Mouse (Mus musculus) midbrain, embryonic 16.5 days (tissue): ENCODE data around the gene Ice1. TPM values are rescaled to one million over a fixed set of nuclear protein-coding genes. Genes with fewer than 3 reads are reported as not detected.

Experiments
- ATAC-seq: fragments of 200-750 bp; cut with Nextera tagmentation; 2 replicates; pipeline ENCODE4 v1.8.0; 2017; ENCODE audit warnings: moderate TSS enrichment
- H3K27ac ChIP-seq: fragments of 300-500 bp; sonication (generic); 2 replicates; pipeline ENCODE4 v1.5.1; 2014; ENCODE audit warnings: mild to moderate bottlenecking, low read length, mixed read lengths
- H3K27me3 ChIP-seq: fragments of 300-500 bp; sonication (generic); 2 replicates; pipeline ENCODE4 v1.6.1; 2014; ENCODE audit warnings: low read depth, low read length, mixed read lengths; ENCODE audit not compliant: control insufficient read depth, insufficient read depth
- H3K36me3 ChIP-seq: fragments of 300-500 bp; sonication (generic); 2 replicates; pipeline ENCODE4 v1.6.1; 2014; ENCODE audit warnings: mild to moderate bottlenecking, low read length, moderate library complexity, mixed read lengths; ENCODE audit not compliant: control insufficient read depth, insufficient read depth
- H3K4me1 ChIP-seq: fragments of 300-500 bp; sonication (generic); 2 replicates; pipeline ENCODE4 v1.6.1; 2014; ENCODE audit warnings: mild to moderate bottlenecking, low read length, mixed read lengths; ENCODE audit not compliant: control insufficient read depth, insufficient read depth
- H3K4me2 ChIP-seq: fragments of 300-500 bp; sonication (generic); 2 replicates; pipeline ENCODE4 v1.6.1; 2014; ENCODE audit warnings: mild to moderate bottlenecking, low read length, mixed read lengths
- H3K4me3 ChIP-seq: fragments of 300-500 bp; sonication (generic); 2 replicates; pipeline ENCODE4 v1.5.1; 2014; ENCODE audit warnings: low read depth, mild to moderate bottlenecking, low read length, moderate library complexity, mixed read lengths
- H3K9ac ChIP-seq: fragments of 300-500 bp; sonication (generic); 2 replicates; pipeline ENCODE4 v1.6.1; 2014; ENCODE audit warnings: low read depth, low read length, mixed read lengths
- H3K9me3 ChIP-seq: fragments of 300-500 bp; sonication (generic); replicated peaks from 2 replicates; pipeline ENCODE4 v1.6.1; 2014; ENCODE audit warnings: mild to moderate bottlenecking, low read length, mixed read lengths; ENCODE audit not compliant: control insufficient read depth, poor library complexity, severe bottlenecking
- WGBS: fragments of 180-500 bp; shearing (Covaris S2); extraction: QIAGEN DNeasy Blood & Tissue Kit; methylation state at CpG from one replicate; pipeline ENCODE4 v1.1.7; 2014; 5-methylcytosine and 5-hydroxymethylcytosine counted together
- polyA plus RNA-seq: library from polyadenylated mRNA; unstranded; fragments of >200 nt; fragmentation: Nextera tagmentation; extraction: Ambion mirVana; gene quantifications from 2 replicates; pipeline ENCODE4 v1.2.1, GENCODE M21; 2015

The Ice1 gene
- polyA plus RNA-seq, 1 experiment from 2014 or later = 38.2 TPM

- H3K9me3 ChIP-seq = no peaks in the 10 kb centered on the region
- no peaks in the 10 kb centered on the region for H3K36me3 ChIP-seq
- no peak for ATAC-seq
- H3K27ac ChIP-seq = no peak overlapping the region
- no peaks in the 10 kb centered on the region for H3K27me3 ChIP-seq
- H3K9ac ChIP-seq = no peak overlapping the region
- H3K4me1 ChIP-seq = no peaks in the 10 kb centered on the region
- H3K4me3 ChIP-seq = no peak overlapping the region
- no peak overlapping the region for H3K4me2 ChIP-seq
- 90% methylated on average over 2 of the region's 2 CpGs for WGBS
Observed at GRCm38 (mm10) chr13:70567889-70568288, 69.5 kb downstream of the Ice1 start.

GRCm38 (mm10) chr13:70553456-70553855, 84.0 kb downstream of the Ice1 start:
- Histone ChIP-seq H3K4me2 (no peak overlapping the region), H3K4me1 (0 out of 2 replicates have a peak, but pooled peaks cover 4% of the 10 kb centered on the region), H3K36me3 (no peaks in the 10 kb centered on the region), H3K4me3 (no peak overlapping the region), H3K9me3 (no peaks in the 10 kb centered on the region), H3K27me3 (no peaks in the 10 kb centered on the region), H3K27ac (no peak overlapping the region), H3K9ac (no peak overlapping the region)
- WGBS = 69% methylated on average over 5 of the region's 5 CpGs
- no peak for ATAC-seq

DNA sequence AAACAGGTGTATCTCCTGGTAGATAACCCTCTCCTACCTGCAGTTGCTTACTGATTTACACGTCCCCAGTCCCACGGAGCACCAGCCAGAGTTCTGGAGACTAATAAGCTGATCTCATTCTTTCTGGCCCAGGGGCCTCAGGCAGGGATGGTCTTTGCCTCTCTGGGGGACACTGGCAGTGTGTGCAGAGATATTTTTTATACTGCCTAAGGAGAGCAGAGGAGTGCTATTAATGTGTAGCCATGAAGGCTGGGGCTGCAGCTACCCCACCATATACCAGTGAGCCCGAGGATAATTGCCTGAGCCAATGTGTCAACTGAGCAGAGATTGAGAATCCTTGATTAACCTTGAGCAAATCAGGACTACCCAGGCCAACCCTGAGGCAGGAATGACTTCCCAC, 90.0 kb downstream of the Ice1 start:
- Histone ChIP-seq H3K27me3 (no peaks in the 10 kb centered on the region), H3K4me1 (no peaks in the 10 kb centered on the region; the same call in 1 of the 2 replicates), H3K9ac (no peak overlapping the region), H3K36me3 (no peaks in the 10 kb centered on the region), H3K4me3 (no peak overlapping the region), H3K27ac (no peak overlapping the region), H3K9me3 (no peaks in the 10 kb centered on the region), H3K4me2 (no peak overlapping the region)
- WGBS = 20% methylated on average over 3 of the region's 3 CpGs
- ATAC-seq = peak; percentile 72

DNA sequence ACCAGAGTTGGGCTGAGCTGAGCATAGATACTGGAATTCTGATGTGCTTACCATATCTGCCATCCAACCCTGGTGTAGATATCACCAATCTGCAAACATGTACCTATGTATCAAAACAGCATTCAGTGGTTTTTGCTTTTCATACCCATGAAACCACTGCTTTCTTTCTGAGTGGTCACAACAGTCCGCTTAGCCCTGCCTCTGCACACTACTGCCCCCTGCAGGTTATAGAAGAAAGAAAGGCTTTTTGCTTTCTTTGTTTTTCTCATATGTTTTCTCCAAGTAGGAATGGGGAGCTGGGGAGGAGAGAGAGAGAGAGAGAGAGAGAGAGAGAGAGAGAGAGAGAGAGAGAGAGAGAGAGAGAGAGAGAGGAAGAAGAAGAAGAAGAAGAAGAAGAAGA, 92.2 kb downstream of the Ice1 start:
- no peak for ATAC-seq
- H3K9ac ChIP-seq = no peak overlapping the region
- H3K4me2 ChIP-seq = no peak overlapping the region
- no peaks in the 10 kb centered on the region for H3K36me3 ChIP-seq
- no peak overlapping the region for H3K27ac ChIP-seq
- H3K4me1 ChIP-seq = no peaks in the 10 kb centered on the region; the same call in 1 of the 2 replicates
- WGBS = 10% methylated on average over 1 of the region's 1 CpGs
- H3K27me3 ChIP-seq = no peaks in the 10 kb centered on the region
- no peak overlapping the region for H3K4me3 ChIP-seq
- no peaks in the 10 kb centered on the region for H3K9me3 ChIP-seq

- 52% methylated on average over 1 of the region's 1 CpGs for WGBS
- Histone ChIP-seq H3K4me2 (no peak overlapping the region), H3K9me3 (no peaks in the 10 kb centered on the region)
Observed at GRCm38 (mm10) chr13:70539842-70540241, 97.6 kb downstream of the Ice1 start.

GRCm38 (mm10) chr13:70533412-70533811, 104.0 kb downstream of the Ice1 start:
- Histone ChIP-seq H3K4me1 (no peaks in the 10 kb centered on the region), H3K27me3 (no peaks in the 10 kb centered on the region), H3K9me3 (no peaks in the 10 kb centered on the region), H3K36me3 (no peaks in the 10 kb centered on the region), H3K4me3 (no peak overlapping the region), H3K4me2 (no peak overlapping the region), H3K9ac (no peak overlapping the region), H3K27ac (no peak overlapping the region)
- 94% methylated on average over 5 of the region's 5 CpGs for WGBS
- no peak for ATAC-seq

More at GRCm38 (mm10) chr13:70539842-70540241, 97.6 kb downstream of the Ice1 start:
- H3K27ac ChIP-seq = no peak overlapping the region
- H3K27me3 ChIP-seq = no peaks in the 10 kb centered on the region
- H3K36me3 ChIP-seq = no peaks in the 10 kb centered on the region
- H3K4me1 ChIP-seq = no peaks in the 10 kb centered on the region
- ATAC-seq = no peak
- H3K9ac ChIP-seq = no peak overlapping the region
- H3K4me3 ChIP-seq = no peak overlapping the region

DNA sequence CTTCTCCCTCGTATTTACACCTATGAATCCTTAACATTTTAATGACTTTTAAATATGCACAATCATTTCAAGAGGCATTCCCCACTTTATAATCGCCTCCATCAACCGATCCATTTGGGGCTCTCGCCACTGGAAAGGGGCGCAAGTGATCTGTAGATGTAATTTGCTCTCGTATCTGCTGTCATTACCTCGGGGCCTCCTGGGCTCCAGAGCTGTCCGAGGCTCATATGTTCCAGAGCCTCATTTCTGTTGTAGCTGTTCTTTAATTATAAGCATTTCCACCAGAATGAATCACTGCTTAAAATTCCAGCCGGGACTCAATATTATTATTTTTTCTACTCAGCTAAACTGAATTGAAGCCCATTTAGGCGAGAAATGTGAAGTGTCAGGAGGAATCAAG, 104.7 kb downstream of the Ice1 start:
- 70% methylated on average over 10 of the region's 10 CpGs for WGBS
- Histone ChIP-seq H3K36me3 (no peaks in the 10 kb centered on the region), H3K4me2 (no peak overlapping the region), H3K27me3 (no peaks in the 10 kb centered on the region), H3K9me3 (no peaks in the 10 kb centered on the region), H3K27ac (no peak overlapping the region), H3K4me3 (no peak overlapping the region), H3K4me1 (no peaks in the 10 kb centered on the region), H3K9ac (no peak overlapping the region)
- no peak for ATAC-seq

- no peak overlapping the region for H3K4me2 ChIP-seq
- H3K36me3 ChIP-seq = no peaks in the 10 kb centered on the region
- 36% methylated on average over 2 of the region's 2 CpGs for WGBS
- H3K9me3 ChIP-seq = no peaks in the 10 kb centered on the region
- H3K27ac ChIP-seq = no peak overlapping the region
- H3K9ac ChIP-seq = no peak overlapping the region
- no peaks in the 10 kb centered on the region for H3K27me3 ChIP-seq
- H3K4me1 ChIP-seq = peaks cover 6% of the 10 kb centered on the region; the same call in 1 of the 2 replicates
- H3K4me3 ChIP-seq = no peak overlapping the region
- ATAC-seq = 0 out of 2 replicates have a peak, but pooled peaks have one; percentile 58
Observed at GRCm38 (mm10) chr13:70517651-70518050, 119.8 kb downstream of the Ice1 start.

- Histone ChIP-seq H3K27me3 (no peaks in the 10 kb centered on the region), H3K9me3 (no peaks in the 10 kb centered on the region), H3K9ac (no peak overlapping the region), H3K4me1 (peaks cover 6% of the 10 kb centered on the region; the same call in 1 of the 2 replicates), H3K4me2 (no peak overlapping the region), H3K27ac (no peak overlapping the region), H3K4me3 (no peak overlapping the region), H3K36me3 (no peaks in the 10 kb centered on the region)
- whole genome bisulfite sequencing = 37% methylated on average over 2 of the region's 2 CpGs
- ATAC-seq = 0 out of 2 replicates have a peak, but pooled peaks have one; percentile 17
Observed at GRCm38 (mm10) chr13:70515004-70515403, 122.4 kb downstream of the Ice1 start.
